Mouse (Mus musculus) megakaryocyte, embryonic 14.5 days (primary cell): ENCODE results near the gene Rsrc1.

Experiments
- FLI1 ChIP-seq: IDR thresholded peaks from 2 replicates; pipeline ENCODE4 v1.6.1; 2012; ENCODE audit warnings: low read length, inconsistent platforms, mixed read lengths
- GATA1 ChIP-seq: IDR thresholded peaks from 3 replicates; pipeline ENCODE4 v1.6.1; 2012; ENCODE audit warnings: mixed read lengths, low read length, inconsistent platforms, borderline replicate concordance

DNA sequence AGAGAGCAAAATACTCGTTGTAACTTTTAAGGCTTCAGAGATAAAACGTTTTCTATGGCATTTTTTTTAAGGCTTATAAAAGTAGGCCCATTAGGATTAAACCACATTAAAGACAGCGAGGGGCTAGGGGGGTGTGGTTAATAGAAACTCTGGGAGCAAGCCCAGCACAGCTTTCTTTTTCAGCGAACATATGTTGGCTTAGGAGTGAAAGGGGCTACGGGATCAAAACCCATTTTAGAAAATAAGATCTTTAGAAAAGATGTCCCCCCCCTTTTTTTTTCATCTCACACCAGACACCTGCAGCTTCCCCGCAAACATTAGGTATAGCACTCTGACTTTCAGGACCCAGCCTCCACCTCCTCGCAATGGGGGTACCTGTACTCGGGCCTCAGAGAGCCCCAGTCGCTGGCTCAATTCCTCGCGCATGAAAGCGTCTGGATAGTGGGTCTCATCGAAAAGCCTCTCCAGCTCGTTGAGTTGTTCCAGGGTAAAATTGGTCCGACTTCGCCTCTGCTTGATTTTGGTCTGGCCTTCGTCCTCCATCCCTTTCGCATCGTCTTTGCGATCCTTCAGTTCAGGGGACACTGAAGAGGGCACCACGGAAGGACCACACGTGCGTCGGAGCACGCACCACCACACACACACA, 3.3 kb upstream of the Rsrc1 start:
- TF ChIP-seq GATA1 (no peak), FLI1 (no peak)
